Mouse (Mus musculus): ENCODE results near the gene Gimap1. TPM values are rescaled to one million over a fixed set of nuclear protein-coding genes. Genes with fewer than 3 reads are reported as not detected.
A peak's percentile ranks its signal among the peaks of the same experiment; 100 is the strongest.

Gene Gimap1
- total RNA-seq, 2 experiments from 2014 or later: 2.0 to 2.8 TPM

- no peak for DNase-seq (ENCODE audit: low spot score in 2 of 2)
- intact Hi-C loops (cut with DNase I): no loop called here
Observed at GRCm38 (mm10) chr6:48737053-48737452, 1.8 kb upstream of the Gimap1 start.

GRCm38 (mm10) chr6:48737688-48738087 lies 1.2 kb upstream of the Gimap1 start:
- intact Hi-C loops (cut with DNase I): no loop called here
- no peak for DNase-seq (ENCODE audit: low spot score in 2 of 2)

GRCm38 (mm10) chr6:48739780-48740055 lies 864 bp downstream of the Gimap1 start:
- DNase-seq (ENCODE audit: low spot score in 2 of 2): no peak
- intact Hi-C loops (cut with DNase I): no loop called here

GRCm38 (mm10) chr6:48740501-48741169 lies 1.8 kb downstream of the Gimap1 start:
- no peak for DNase-seq (ENCODE audit: low spot score in 2 of 2)
- intact Hi-C loops (cut with DNase I): no loop called here

GRCm38 (mm10) chr6:48741273-48741672 lies 2.4 kb downstream of the Gimap1 start:
- no peak for DNase-seq (ENCODE audit: low spot score in 2 of 2)
- intact Hi-C loops (cut with DNase I): no loop called here

- intact Hi-C loops (cut with DNase I): no loop called here
Observed at GRCm38 (mm10) chr6:48741711-48742206, 2.9 kb downstream of the Gimap1 start.

GRCm38 (mm10) chr6:48742422-48743351 lies 3.8 kb downstream of the Gimap1 start:
- intact Hi-C loops (cut with DNase I): no loop called here
- DNase-seq (ENCODE audit: low spot score in 2 of 2): peak; percentile 14 to 18

More at GRCm38 (mm10) chr6:48741711-48742206, 2.9 kb downstream of the Gimap1 start:
- DNase-seq (ENCODE audit: low spot score in 2 of 2): no peak

GRCm38 (mm10) chr6:48745490-48745889 lies 6.6 kb downstream of the Gimap1 start:
- intact Hi-C loops (cut with DNase I): no loop called here
- DNase-seq (ENCODE audit: low spot score in 2 of 2): no peak

- peak in 1 of 2 experiments; percentile 9 for DNase-seq (ENCODE audit: low spot score in 2 of 2)
- intact Hi-C loops (cut with DNase I): no loop called here
Observed at GRCm38 (mm10) chr6:48745959-48746889, 7.4 kb downstream of the Gimap1 start, which contains the start of gene Gimap5. TSS of gene Gimap5 (plus strand) at chr6:48746197.

- intact Hi-C loops (cut with DNase I): no loop called here
- DNase-seq (ENCODE audit: low spot score in 2 of 2): no peak
Observed at GRCm38 (mm10) chr6:48747091-48747966, 8.5 kb downstream of the Gimap1 start.

- intact Hi-C loops (cut with DNase I): no loop called here
- DNase-seq (ENCODE audit: low spot score in 2 of 2): no peak
Observed at GRCm38 (mm10) chr6:48763567-48764270, 24.9 kb downstream of the Gimap1 start.

GRCm38 (mm10) chr6:48764496-48764895 lies 25.6 kb downstream of the Gimap1 start:
- intact Hi-C loops (cut with DNase I): no loop called here
- DNase-seq (ENCODE audit: low spot score in 2 of 2): no peak

- no peak for DNase-seq (ENCODE audit: low spot score in 2 of 2)
- intact Hi-C loops (cut with DNase I): no loop called here
Observed at GRCm38 (mm10) chr6:48768178-48768869, 29.5 kb downstream of the Gimap1 start.

- intact Hi-C loops (cut with DNase I): no loop called here
Observed at GRCm38 (mm10) chr6:48768933-48769332, 30.1 kb downstream of the Gimap1 start.

GRCm38 (mm10) chr6:48770696-48771095 lies 31.8 kb downstream of the Gimap1 start, which contains the start of gene Gimap3:
TSS of gene Gimap3 (minus strand) at chr6:48770851.
- DNase-seq (ENCODE audit: low spot score in 2 of 2): no peak
- intact Hi-C loops (cut with DNase I): loop anchor here (5.0 to 10.0 kb wide), 2 partner anchors 188 to 226 kb away; no protein-coding TSS in a partner anchor

More at GRCm38 (mm10) chr6:48768933-48769332, 30.1 kb downstream of the Gimap1 start:
- no peak for DNase-seq (ENCODE audit: low spot score in 2 of 2)

GRCm38 (mm10) chr6:48772030-48772429 lies 33.2 kb downstream of the Gimap1 start:
- intact Hi-C loops (cut with DNase I): loop anchor here (1.0 to 10.0 kb wide), 3 partner anchors 128 to 227 kb away; no protein-coding TSS in a partner anchor
- peak; percentile 78 to 82 for DNase-seq (ENCODE audit: low spot score in 2 of 2)

- intact Hi-C loops (cut with DNase I): loop anchor here (10.0 kb wide), 1 partner anchor 610 kb away; no protein-coding TSS in a partner anchor
Observed at GRCm38 (mm10) chr6:48784406-48784805, 45.6 kb downstream of the Gimap1 start.

More at GRCm38 (mm10) chr6:48784406-48784805, 45.6 kb downstream of the Gimap1 start:
- no peak for DNase-seq (ENCODE audit: low spot score in 2 of 2)
